Mouse (Mus musculus) cerebellum, postnatal 36 days (tissue): ENCODE measurements around the gene Ghrl.
A peak's percentile ranks its signal among the peaks of the same experiment; 100 is the strongest.
"Not testable (repeated sequence)": the region's sequence is repeated elsewhere in the genome, so short reads cannot be mapped to it uniquely, and the experiment has no call there.

Source experiments
- DNase-seq, 2 experiments: peaks; one replicate each; pipeline ENCODE4 v3.0.0; 2021 to 2022; ENCODE audit warnings: mixed read lengths in 2 of 2

Ghrl gene

DNA sequence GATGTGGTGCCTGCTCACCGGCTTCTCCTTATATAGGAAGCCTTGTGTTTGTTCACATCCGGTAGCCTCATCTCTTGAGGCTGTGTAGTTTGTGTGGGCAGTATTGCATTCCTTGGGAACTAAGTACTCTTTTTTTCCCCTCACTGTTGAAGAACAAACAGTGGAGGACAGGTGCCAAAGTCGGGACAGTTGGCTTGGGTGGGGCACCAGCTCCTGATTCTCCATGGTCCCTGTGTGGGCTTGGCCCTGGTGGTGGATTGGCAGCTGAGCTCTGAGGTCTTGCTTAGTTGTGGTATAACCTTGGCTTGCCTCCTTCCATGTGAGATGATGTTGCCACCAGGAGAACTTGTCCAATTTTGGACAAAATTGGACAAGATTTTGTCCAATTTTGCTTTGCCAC lies at the start of gene Ghrl:
Gene Ghrl, minus strand, starts transcription at position 3 of the 400 bp plus-strand sequence.
- DNase-seq, result no peak

DNA sequence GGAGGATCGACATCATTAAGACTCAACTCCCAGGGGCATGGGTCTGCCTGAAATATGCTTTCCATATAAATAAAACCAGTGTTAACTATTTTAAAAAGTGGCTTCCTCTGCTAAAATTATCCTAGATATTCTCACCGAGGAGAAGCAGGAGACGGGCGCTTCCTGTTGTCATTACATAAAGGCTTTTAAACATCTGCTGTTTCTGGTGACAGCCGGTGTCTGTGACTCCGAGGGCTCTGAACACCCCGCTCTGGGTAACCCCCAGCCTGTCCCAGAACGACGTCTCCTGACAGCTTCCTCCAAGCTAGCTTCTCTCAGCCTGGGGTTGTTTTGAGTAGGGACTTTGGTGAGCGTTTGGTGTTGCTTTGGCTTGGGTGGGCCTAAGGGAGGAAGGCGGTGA lies 49.1 kb upstream of the Ghrl start:
- no peak for DNase-seq

- DNase-seq, result peak; percentile 61 to 71
Observed at GRCm38 (mm10) chr6:113761644-113762043, 42.0 kb upstream of the Ghrl start.

GRCm38 (mm10) chr6:113749119-113749685 lies 29.5 kb upstream of the Ghrl start:
- DNase-seq, result no peak

GRCm38 (mm10) chr6:113748351-113748750 lies 28.7 kb upstream of the Ghrl start:
- no peak for DNase-seq

DNA sequence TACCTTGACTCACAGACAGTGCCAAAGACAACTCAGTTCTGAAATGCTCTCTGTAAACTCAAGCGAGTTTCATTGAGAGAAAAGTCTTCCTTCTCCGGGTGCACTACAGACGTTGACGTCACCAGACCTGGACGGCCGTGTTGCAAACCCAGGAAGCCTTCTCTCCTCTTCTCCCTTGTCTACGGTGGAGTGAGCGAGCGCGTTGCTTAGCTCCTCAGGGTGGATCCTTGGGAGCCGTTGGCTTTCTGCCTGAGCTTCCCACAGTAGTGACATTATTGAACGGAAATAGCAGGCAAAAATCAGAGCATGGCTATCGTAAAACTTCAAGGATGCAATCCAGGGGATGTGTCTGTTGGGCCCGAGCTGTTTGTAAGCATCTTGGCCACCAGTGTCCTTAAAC lies 27.6 kb upstream of the Ghrl start:
- no peak for DNase-seq

GRCm38 (mm10) chr6:113745117-113745516 lies 25.4 kb upstream of the Ghrl start:
- no peak for DNase-seq

- DNase-seq, result no peak
Observed at GRCm38 (mm10) chr6:113743111-113743510, 23.4 kb upstream of the Ghrl start.

DNA sequence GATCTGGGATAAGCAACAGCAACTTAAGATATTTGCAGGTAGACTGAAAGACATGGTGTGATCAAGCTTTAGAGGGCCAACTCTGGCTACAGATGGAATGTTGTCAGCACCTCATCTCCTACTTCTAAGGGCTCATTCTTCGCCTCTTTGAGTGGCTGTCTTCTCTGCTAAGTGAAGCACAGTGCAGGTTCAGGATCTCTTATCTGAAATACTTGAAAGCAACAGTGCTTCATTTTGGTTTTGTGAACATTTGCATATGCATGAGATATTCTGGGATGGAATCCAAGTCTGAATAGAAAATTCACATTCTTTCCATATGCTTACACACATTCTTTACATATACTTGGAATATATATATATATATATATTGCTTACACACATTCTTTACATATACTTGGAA lies 22.6 kb upstream of the Ghrl start:
- no peak for DNase-seq

DNA sequence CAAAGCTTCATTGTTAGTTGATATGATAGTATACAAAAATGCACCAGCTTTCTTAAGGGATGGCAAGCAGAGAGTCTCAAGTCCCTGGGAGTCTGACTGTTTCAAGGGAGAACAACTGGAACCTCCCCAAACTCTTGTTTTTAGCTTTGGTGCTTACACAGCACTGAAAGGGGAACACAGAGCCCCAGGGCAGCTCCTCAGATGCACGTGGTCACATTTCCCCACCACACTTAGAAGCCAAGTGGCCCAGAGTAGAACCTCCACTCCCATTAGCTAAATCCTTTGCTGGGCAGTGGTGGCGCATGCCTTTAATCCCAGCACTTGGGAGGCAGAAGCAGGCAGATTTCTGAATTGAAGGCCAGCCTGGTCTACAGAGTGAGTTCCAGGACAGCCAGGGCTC lies 21.7 kb upstream of the Ghrl start:
- no peak for DNase-seq

DNA sequence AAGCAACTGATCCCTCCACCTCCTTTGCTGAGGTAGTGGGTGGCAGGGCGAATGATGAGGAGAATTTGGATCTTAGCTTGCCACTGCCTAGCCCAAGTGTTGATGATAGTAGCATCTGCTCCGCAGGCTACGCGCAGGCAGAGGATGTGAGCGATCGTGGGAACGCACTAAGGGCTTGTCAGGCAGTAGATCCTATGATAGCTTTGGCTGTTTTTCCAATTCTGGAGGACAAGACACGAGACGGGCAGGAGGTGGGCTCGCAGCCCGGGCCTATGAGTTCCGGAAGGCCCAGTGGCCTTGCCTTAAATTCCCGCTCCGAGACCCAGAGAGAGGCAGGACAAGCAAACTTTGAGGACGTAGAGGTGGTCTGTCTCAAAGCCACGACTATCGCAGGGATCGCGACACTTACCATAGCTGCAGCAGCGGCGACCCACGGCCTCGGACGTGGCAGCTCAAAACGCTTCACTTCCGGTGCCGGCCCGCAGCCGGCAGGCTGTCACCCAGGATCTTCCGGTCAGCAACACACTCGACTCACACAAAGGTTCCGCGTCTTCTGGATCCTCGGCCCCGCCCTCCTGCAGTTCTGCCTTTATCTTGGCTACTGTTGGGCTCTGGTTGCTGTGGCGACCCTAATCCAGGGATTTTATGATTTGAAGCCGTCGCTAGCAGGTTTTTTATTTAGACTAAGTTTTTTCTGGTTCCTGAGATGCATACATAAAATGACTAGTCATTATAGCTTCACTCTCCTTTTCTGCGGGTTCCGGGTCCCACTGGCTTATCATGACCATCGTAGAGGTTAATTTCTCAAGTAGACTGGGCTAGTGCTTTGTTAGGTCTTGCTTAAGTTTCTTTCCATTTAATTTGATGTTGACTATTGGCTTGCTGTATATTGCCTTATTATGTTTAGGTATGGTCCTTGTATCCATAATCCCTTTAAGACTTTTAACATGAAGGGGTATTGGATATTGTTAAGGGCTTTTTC lies 20.8 kb upstream of the Ghrl start, which contains the start of gene Sec13:
Gene Sec13, minus strand, starts transcription at position 508 of the 982 bp plus-strand sequence.
- peak; percentile 85 to 89 for DNase-seq

- DNase-seq, result no peak
Observed at GRCm38 (mm10) chr6:113737318-113738046, 17.8 kb upstream of the Ghrl start.

DNA sequence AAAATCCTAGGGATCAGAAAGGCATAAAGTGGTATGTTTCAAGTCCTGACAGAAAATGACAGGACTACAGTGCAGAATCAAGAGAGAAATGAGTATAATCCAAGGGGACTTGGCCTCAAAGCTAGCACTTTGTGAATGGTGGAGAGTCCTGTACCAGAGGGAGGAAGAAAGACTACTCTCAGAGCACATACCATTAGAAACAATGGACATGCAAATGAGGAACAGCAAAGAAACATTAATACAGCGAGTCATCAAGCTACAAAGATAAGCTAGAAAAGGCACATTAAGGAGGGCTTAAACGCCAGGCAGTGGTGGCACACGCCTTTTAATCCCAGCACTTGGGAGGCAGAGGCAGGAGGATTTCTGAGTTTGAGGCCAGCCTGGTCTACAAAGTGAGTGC lies 11.6 kb upstream of the Ghrl start:
- DNase-seq, result no peak

DNA sequence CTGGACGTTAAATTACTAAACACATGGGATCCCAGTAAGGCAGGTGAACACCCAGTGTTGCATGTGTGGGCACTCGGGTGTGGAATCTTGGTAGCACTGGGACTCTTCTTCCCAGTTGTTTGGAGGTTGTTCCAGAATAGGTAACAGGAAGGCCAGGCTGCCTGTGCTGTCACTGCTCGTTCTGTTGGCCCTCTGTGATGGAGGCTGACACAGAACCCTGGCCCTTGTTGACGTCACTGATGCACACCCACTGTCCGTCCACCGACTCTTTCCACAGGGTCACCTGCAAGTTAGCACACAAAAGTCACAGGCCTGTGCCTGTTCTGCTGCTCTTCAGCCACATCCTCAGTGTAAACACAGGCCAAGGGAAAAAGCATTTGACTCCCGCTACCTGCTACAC lies 8.5 kb upstream of the Ghrl start:
- no peak for DNase-seq

DNA sequence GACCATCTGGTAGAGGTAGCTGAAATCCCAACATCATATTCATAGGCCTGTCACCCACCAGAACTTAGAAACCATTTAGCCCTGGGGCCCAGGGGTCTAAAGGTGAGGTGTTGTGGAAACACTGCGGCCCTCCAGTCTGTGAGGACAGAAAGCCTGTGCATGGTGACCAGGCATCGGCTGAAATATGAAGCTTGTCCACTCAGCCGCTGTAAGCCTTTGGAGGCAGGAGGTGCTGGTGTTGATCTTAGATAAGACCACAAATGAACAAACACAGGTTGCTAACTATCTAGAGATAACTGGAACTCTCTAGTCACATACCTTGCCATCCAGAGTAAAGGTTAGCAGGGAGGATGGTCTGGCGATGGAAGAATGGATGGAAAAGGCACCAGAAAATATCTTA lies 1.4 kb upstream of the Ghrl start:
- DNase-seq, result no peak

DNA sequence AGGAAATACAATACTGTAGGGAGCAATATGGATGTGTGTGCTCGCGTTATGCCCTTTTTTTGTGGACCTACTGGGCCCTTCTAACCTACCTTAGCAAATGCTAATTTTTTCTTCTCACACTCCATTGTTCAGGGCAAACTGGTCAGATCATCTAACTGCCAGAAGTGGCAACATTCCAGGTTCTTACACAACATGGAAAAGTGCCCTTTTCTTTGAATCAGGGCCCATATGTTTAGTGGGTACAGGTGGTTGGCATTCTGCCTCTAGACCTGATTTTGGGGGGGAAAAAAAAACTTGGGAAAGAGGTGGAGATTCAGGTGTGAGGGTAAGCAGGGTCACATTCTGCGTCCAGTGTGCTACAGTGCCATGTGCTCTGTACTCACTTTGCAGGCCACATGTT lies 2.1 kb downstream of the Ghrl start:
- DNase-seq, result peak; percentile 24 to 54

GRCm38 (mm10) chr6:113714797-113715196 lies 4.9 kb downstream of the Ghrl start:
- DNase-seq, result no peak

DNA sequence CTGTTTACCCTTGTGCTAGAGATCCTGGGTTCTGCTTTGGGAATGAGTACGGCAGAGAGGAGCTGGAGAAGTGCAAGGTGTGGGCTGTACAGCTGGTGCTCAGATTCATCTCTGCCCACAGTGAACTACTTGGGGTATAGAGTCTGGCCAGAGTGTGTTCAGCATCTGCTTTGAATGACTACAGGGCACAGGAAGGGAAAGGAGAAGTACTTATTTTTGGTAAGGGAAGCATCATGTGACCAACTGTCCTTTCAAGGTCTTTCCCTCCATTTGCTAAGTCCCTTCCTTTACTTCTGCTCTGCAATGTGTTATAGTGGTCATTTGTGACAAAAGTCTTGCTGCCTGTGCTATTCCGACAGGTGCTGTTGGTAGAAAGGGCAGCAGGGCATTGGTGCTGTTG lies 5.4 kb downstream of the Ghrl start:
- no peak for DNase-seq

DNA sequence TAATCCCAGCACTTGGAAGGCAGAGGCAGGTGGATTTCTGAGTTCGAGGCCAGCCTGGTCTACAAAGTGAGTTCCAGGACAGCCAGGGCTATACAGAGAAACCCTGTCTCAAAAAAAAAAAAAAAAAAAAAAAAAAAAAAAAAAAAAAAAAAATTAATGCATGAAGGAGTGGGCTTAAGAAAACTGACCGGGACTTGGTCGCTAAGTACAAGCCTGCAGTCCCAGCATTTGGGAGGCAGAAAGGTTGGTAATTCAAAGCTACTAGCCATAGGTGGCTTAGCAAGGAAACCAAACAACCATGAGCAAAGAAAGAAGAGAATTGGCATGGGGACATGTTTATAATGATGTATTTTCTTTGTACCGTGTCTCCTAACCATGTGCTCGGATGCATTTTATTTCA lies 6.3 kb downstream of the Ghrl start:
- not testable (repeated sequence) for DNase-seq

GRCm38 (mm10) chr6:113712718-113713117 lies 7.0 kb downstream of the Ghrl start:
- DNase-seq, result no peak

DNA sequence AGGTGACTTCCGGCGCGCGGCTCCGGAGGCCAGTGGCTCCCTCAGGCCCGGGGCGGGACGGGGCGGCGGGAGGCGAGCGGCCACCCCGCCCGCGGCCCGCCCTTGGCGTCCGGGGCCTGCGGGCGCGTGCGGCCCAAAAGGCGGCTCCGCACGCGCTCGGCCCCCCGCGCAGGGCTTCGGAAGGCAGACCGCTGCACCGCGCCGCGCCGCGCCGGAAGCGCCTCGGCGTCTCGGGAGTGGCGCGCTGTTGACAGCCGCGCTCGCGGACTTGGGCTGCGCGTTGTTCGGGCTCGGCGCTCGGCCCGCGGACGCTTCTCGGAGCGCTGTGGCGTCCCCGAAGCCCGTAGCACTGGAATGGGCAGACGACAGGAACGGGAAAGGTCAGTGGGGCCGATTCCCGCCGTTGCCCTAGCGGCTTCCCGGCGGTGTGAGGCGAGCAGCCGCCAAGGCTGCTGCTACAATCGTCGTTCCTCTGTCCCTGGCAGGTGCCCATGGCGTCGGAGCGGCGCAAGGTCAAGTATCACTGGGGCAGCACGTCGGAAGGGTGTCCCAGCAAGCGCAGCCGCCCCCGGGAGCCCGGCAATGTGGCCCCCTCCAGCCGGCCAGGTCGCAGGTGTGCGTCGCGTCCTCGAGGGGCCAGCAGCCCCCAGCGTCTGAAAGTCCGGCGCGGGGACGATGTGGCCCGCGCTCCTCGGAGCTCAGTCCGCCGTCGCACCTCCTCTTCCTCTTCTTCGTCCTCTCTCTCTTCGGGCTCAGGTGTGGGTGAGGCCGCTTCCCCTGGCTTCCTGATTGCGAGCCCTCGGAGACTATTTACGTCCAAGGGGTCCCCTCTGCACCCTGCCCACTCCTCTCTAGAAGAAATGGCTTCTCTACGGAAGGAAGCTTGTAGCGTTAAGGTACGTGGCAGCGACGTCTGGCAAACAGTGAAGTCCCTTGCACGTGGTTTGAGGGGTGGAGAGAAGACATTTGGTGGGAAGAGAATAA lies 22.2 kb downstream of the Ghrl start:
- no peak for DNase-seq

DNA sequence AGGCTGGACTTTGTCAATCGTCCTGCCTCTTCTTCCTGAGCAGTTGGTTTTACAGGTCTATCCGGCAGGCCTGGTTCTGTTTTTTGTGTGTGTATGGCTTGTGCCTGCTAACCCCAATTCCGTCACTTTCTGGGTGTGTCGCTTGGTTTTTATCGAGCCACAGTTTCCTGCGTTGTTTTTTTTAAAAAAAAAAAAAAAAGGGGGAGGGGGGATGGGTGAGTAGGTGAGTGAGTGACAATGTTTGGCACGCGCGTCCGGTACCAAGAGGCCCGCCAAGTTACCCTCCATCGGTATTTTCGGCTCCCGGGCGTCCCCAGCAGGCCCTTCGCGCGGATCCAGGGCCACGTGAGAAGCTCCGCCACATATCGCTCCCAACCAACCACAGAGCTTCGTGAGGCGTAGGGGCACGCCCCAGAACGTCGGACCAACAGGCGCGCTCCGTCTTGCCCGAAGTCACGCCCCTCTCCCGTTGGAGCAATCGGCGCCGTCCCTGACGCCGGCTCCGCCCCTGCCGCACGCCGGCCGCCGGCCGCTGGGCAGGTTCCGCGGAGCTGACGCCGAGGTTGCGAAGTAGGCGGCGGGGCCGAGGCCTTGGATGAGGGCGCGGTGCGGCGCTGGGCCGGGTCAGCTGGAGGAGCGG lies 23.0 kb downstream of the Ghrl start, which contains the start of gene Tatdn2:
Gene Tatdn2, plus strand, starts transcription at position 469 of the 640 bp plus-strand sequence.
- DNase-seq, result peak; percentile 92 to 95
